Mouse (Mus musculus) heart, embryonic 11.5 days (tissue): Measurements from ENCODE around the gene Pafah1b2. TPM values are rescaled to one million over a fixed set of nuclear protein-coding genes. Genes with fewer than 3 reads are reported as not detected.

Experiments used
- ATAC-seq: fragments of 200-750 bp; cut with Nextera tagmentation; replicated peaks from 2 replicates; pipeline ENCODE4 v1.8.0; 2017; ENCODE audit warnings: moderate library complexity; ENCODE audit not compliant: insufficient number of reproducible peaks, low FRiP score, low TSS enrichment
- H3K27ac ChIP-seq: fragments of 300-500 bp; sonication (generic); 2 replicates; pipeline ENCODE4 v1.5.1; 2014; ENCODE audit warnings: mild to moderate bottlenecking, low read depth, low read length
- H3K27me3 ChIP-seq: fragments of 300-500 bp; sonication (generic); 2 replicates; pipeline ENCODE4 v1.6.1; 2014; ENCODE audit warnings: mild to moderate bottlenecking, low read length, mixed read lengths; ENCODE audit not compliant: control insufficient read depth, insufficient read depth
- H3K36me3 ChIP-seq: fragments of 300-500 bp; sonication (generic); 2 replicates; pipeline ENCODE4 v1.6.1; 2014; ENCODE audit warnings: mild to moderate bottlenecking, low read length, moderate library complexity, mixed read lengths; ENCODE audit not compliant: control insufficient read depth, insufficient read depth
- H3K4me1 ChIP-seq: fragments of 300-500 bp; sonication (generic); 2 replicates; pipeline ENCODE4 v1.6.1; 2014; ENCODE audit warnings: low read length; ENCODE audit not compliant: control insufficient read depth, insufficient read depth
- H3K4me2 ChIP-seq: fragments of 300-500 bp; sonication (generic); 2 replicates; pipeline ENCODE4 v1.6.1; 2014; ENCODE audit warnings: mild to moderate bottlenecking, moderate library complexity
- H3K4me3 ChIP-seq: fragments of 300-500 bp; sonication (generic); 2 replicates; pipeline ENCODE4 v1.5.1; 2014; ENCODE audit warnings: low read depth, low read length
- H3K9ac ChIP-seq: fragments of 300-500 bp; sonication (generic); 2 replicates; pipeline ENCODE4 v1.6.1; 2014; ENCODE audit warnings: mild to moderate bottlenecking, low read depth, low read length, moderate library complexity
- H3K9me3 ChIP-seq: fragments of 300-500 bp; sonication (generic); replicated peaks from 2 replicates; pipeline ENCODE4 v1.6.1; 2016; ENCODE audit warnings: low read length; ENCODE audit not compliant: control insufficient read depth
- WGBS: fragments of 180-500 bp; shearing (Covaris S2); extraction: QIAGEN DNeasy Blood & Tissue Kit; methylation state at CpG from one replicate; pipeline ENCODE4 v1.1.7; 2014; ENCODE audit not compliant: insufficient replicate concordance; 5-methylcytosine and 5-hydroxymethylcytosine counted together
- polyA plus RNA-seq: library from polyadenylated mRNA; unstranded; fragments of >200 nt; fragmentation: Nextera tagmentation; extraction: Ambion mirVana; gene quantifications from 2 replicates; pipeline ENCODE4 v1.2.1, GENCODE M21; 2014

Pafah1b2 gene
- polyA plus RNA-seq, 1 experiment from 2014 or later: 155 TPM

DNA sequence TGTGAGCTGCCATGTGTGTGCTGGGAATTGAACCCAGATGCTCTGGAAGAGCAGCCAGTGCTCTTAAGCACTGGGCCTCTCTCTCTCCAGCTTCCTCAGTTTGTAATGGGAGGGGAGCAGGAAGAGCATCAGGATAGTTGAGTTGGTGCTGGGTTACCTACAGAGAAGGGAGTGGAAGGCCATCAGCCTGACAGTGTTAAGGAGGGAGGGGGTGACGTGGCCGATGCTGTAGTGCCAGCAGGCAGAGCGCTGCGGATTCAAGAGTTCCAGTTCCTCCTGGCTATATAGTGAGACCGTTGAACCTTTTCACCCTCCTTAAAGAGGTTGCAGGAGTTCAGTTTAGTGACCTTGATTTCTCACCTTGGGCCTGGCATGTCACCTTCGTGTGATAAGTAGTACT lies 18.5 kb upstream of the Pafah1b2 start:
- no peak overlapping the region for H3K9ac ChIP-seq
- no peak overlapping the region for H3K4me3 ChIP-seq
- H3K36me3 ChIP-seq: no peaks in the 10 kb centered on the region
- H3K27me3 ChIP-seq: no peaks in the 10 kb centered on the region
- H3K9me3 ChIP-seq: no peaks in the 10 kb centered on the region
- no peak overlapping the region for H3K27ac ChIP-seq
- H3K4me2 ChIP-seq: no peak overlapping the region
- WGBS: 62% methylated on average over 6 of the region's 6 CpGs
- H3K4me1 ChIP-seq: peaks cover 34% of the 10 kb centered on the region
- no peak for ATAC-seq

DNA sequence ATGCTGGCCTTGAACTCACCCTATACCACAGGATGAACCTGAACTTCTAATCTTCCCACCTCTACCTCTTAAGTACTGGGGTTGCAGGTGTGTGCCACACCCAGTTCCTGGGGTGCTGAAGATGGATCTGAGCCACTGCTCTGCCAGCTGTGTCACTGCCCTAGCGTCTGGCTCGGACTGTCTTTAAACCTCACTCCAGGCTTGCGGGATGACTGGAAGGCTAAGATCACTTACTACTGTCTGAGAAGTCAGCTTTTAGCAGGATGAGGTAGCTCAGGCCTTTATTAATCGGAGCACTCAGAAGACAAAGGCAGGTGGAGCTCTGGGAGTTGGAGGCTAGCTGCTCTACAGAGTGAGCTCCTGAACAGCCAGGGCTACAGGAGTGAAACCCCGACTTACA lies 17.7 kb upstream of the Pafah1b2 start:
- Histone ChIP-seq H3K4me2 (no peak overlapping the region), H3K27me3 (no peaks in the 10 kb centered on the region), H3K9me3 (no peaks in the 10 kb centered on the region), H3K36me3 (no peaks in the 10 kb centered on the region), H3K4me3 (no peak overlapping the region), H3K4me1 (peaks cover 29% of the 10 kb centered on the region), H3K9ac (no peak overlapping the region), H3K27ac (no peak overlapping the region)
- 80% methylated on average over 5 of the region's 5 CpGs for WGBS
- no peak for ATAC-seq

DNA sequence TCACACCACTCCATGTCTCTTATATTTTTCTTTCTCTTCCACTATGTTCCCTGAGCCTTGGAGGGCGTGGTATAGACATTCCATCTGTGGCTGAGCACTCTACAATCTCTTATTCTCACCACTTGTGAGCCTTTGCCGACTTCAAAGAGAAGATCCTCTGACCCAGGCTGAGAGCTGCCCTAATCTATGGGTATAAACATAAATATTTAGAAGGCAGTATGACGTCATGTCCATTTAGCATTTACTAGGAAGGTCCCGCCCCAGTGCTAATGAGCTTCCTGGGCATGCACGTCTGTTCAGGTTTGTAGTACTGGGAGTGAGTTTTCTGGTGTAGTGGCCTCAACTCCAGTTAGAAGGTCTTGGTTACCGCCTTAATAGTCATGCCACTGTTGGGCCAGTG lies 17.0 kb upstream of the Pafah1b2 start:
- no peak overlapping the region for H3K27ac ChIP-seq
- no peak for ATAC-seq
- WGBS: 63% methylated on average over 6 of the region's 6 CpGs

DNA sequence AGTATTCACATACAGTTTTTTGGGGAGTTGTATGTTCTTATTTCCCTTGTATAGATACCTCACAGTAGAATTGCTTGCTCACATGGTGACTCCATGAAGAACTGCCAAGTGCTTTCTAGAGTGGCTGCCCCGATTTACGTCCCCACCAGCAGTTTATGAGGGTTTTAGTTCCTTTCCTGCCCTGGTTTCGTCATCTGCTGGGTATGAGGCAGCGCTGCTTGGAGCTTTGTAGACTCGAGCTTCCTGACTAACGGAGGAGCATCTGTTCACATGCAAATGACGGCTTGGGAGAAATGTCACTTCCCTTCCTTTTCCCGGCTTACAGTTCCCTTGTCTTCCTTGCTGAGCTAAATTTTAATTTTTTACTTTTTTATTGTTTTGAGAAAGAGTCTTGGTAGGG lies 15.5 kb upstream of the Pafah1b2 start:
- Histone ChIP-seq H3K27me3 (no peaks in the 10 kb centered on the region), H3K9ac (no peak overlapping the region), H3K9me3 (no peaks in the 10 kb centered on the region), H3K4me2 (no peak overlapping the region), H3K36me3 (no peaks in the 10 kb centered on the region), H3K4me3 (no peak overlapping the region), H3K4me1 (peaks cover 22% of the 10 kb centered on the region), H3K27ac (no peak overlapping the region)
- whole genome bisulfite sequencing: 54% methylated on average over 8 of the region's 8 CpGs
- ATAC-seq: no peak

More for the DNA sequence above, 17.0 kb upstream of the Pafah1b2 start:
- H3K9ac ChIP-seq: no peak overlapping the region
- no peaks in the 10 kb centered on the region for H3K27me3 ChIP-seq
- H3K36me3 ChIP-seq: no peaks in the 10 kb centered on the region
- H3K4me2 ChIP-seq: no peak overlapping the region
- H3K4me1 ChIP-seq: peaks cover 26% of the 10 kb centered on the region
- H3K9me3 ChIP-seq: no peaks in the 10 kb centered on the region
- H3K4me3 ChIP-seq: no peak overlapping the region

DNA sequence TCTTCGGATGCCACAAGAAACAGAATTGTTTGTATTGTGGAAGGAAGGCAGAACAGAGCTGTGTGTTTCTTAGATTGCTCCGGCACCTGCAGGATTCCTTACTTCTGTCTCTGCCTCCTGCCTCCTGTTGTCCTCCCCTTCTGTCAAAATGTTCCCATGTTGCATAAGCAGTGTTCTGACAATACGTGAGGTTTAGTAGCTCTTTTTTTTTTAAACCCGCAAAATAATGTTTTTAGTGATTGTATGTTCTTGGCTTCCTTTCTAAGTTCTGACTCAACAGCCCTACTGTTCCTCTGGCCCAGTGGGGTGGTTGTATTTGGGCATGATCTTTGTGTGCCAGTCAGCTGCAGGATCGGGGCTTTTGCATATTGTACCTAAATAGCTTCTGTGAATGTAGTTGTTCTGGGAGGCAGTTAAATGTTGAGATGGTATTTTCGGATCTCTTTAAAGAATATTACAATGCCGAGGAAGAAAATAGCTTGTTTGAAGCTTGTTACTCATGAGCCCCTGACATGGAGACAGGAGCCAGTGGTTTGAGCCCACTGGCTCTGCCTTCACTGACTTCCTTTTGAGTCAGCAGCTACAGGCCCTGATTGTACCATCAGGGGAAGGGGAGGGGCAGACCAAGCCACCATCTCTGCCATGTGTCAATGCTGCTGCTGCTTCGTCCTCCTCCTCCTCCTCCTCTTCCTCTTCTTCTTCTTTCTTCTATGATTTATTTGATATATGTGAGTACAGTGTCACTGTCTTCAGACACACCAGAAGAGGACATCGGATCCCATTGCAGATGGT lies 13.8 kb upstream of the Pafah1b2 start:
- Histone ChIP-seq H3K27ac (no peak overlapping the region), H3K4me2 (no peak overlapping the region), H3K9me3 (no peaks in the 10 kb centered on the region), H3K9ac (no peak overlapping the region), H3K36me3 (no peaks in the 10 kb centered on the region), H3K27me3 (no peaks in the 10 kb centered on the region), H3K4me1 (peaks cover 8% of the 10 kb centered on the region), H3K4me3 (no peak overlapping the region)
- no peak for ATAC-seq
- WGBS: 83% methylated on average over 9 of the region's 9 CpGs

DNA sequence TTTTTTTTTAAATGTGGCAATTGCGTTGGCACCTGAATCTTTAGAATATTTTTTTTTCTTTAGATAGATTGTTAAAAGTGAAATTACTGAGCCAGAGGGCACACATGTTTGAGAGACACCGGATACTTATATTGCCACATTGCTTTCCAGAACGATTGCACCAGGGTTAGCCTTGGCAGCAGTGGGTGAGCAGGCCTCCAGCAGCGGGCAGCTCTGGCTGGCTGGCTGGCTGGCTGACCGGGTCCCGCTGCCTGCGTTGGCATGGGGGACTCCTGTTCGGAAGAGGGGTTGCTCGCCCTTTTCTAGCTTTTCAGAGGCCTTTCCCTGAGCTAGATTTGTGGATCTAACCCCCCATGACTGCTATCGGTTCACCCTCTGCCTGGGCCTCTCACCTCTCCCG lies 11.1 kb upstream of the Pafah1b2 start:
- Histone ChIP-seq H3K36me3 (no peaks in the 10 kb centered on the region), H3K9ac (no peak overlapping the region), H3K4me3 (no peak overlapping the region), H3K9me3 (no peaks in the 10 kb centered on the region), H3K27me3 (no peaks in the 10 kb centered on the region), H3K4me1 (no peaks in the 10 kb centered on the region; the same call in 1 of the 2 replicates), H3K27ac (no peak overlapping the region), H3K4me2 (no peak overlapping the region)
- no peak for ATAC-seq
- WGBS: 94% methylated on average over 11 of the region's 11 CpGs

DNA sequence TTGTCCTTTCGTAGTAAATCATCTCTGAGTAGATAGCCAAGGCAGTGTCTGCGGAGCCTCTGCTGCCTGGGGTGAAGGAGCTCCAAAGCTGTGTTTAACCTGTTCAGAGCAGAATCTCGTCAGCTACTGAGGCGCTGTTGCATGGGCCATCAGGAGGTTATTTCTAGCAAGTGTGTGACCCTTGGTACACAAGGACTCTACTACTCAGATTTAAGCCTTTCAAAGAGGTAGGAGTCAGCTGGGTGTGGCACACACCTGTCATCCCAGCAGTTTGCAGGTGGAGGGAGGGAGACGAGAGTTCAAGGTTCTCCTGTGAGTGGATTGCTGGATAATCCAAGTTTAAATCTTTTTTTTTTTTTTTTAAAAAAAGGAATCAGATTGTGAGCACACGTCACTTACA lies 7.5 kb upstream of the Pafah1b2 start:
- H3K4me3 ChIP-seq: no peak overlapping the region
- H3K9ac ChIP-seq: no peak overlapping the region
- H3K27ac ChIP-seq: no peak overlapping the region
- H3K4me1 ChIP-seq: peaks cover 18% of the 10 kb centered on the region
- no peak overlapping the region for H3K4me2 ChIP-seq
- H3K36me3 ChIP-seq: no peaks in the 10 kb centered on the region; the same call in 1 of the 2 replicates
- 81% methylated on average over 6 of the region's 6 CpGs for WGBS
- H3K9me3 ChIP-seq: no peaks in the 10 kb centered on the region
- no peaks in the 10 kb centered on the region for H3K27me3 ChIP-seq
- no peak for ATAC-seq

DNA sequence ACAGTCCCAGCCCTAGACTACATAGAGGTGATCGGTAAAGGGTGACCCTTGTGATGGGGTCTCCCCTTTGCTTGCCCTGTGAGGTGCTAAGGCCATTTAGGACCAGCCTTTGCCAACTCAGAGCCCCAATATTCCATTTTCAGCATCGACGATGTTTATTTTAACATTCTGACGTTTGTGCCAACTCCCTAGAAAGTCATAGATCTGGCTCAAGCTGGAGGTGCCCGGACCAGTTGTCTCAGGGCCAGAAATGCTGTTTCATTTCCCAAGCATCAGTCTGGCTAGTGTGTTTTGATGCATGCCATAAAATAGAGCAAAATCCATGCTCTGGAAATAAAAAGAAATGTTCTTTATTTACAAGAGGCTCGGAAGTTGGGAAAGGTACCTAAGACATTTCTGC lies 5.8 kb upstream of the Pafah1b2 start:
- 90% methylated on average over 6 of the region's 6 CpGs for WGBS
- Histone ChIP-seq H3K36me3 (no peaks in the 10 kb centered on the region; the same call in 1 of the 2 replicates), H3K4me3 (no peak overlapping the region), H3K27me3 (no peaks in the 10 kb centered on the region), H3K4me1 (peaks cover 31% of the 10 kb centered on the region), H3K9ac (no peak overlapping the region), H3K4me2 (no peak overlapping the region), H3K27ac (no peak overlapping the region), H3K9me3 (no peaks in the 10 kb centered on the region)
- no peak for ATAC-seq

DNA sequence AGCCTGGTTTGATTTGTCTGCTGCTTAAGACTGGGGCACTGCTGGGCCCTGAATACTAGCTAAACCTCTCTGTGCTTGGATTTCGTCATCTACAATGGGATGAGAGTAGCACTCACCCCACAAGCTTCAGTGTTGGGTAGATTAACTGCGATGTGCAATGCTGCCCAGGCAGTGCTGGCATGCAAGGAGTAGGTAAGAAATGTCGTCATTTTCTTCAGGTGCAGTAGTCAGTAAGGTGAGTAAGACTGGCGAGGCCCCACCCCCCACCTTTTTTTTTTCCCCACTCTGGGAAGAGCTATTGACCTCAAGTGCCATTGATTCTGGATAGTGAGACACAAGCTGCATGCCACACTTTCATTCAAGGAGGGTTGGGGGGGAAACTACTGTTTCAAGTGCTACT lies 3.9 kb upstream of the Pafah1b2 start:
- WGBS: 71% methylated on average over 4 of the region's 4 CpGs
- Histone ChIP-seq H3K27ac (no peak overlapping the region), H3K4me1 (peaks cover 35% of the 10 kb centered on the region), H3K9me3 (no peaks in the 10 kb centered on the region), H3K4me3 (no peak overlapping the region), H3K36me3 (no peaks in the 10 kb centered on the region; the same call in 1 of the 2 replicates), H3K9ac (no peak overlapping the region), H3K4me2 (no peak overlapping the region), H3K27me3 (no peaks in the 10 kb centered on the region)
- no peak for ATAC-seq
